Mouse (Mus musculus) hindbrain, postnatal 0 days (tissue): ENCODE measurements around the gene B4galnt1. TPM values are rescaled to one million over a fixed set of nuclear protein-coding genes. Genes with fewer than 3 reads are reported as not detected.

Experiments
- ATAC-seq: fragments of 200-750 bp; cut with Nextera tagmentation; 2 replicates; pipeline ENCODE4 v1.8.0; 2017; ENCODE audit warnings: mild to moderate bottlenecking, moderate TSS enrichment, moderate library complexity
- DNase-seq: peaks from one replicate; pipeline ENCODE4 v3.0.0-alpha.2; 2015; ENCODE audit warnings: low spot score
- H3K27ac ChIP-seq: fragments of 300-500 bp; sonication (generic); 2 replicates; pipeline ENCODE4 v1.5.1; 2014; ENCODE audit warnings: mild to moderate bottlenecking
- H3K27me3 ChIP-seq: fragments of 300-500 bp; sonication (generic); 2 replicates; pipeline ENCODE4 v1.6.1; 2014; ENCODE audit warnings: low read length, mixed read lengths; ENCODE audit not compliant: insufficient read depth
- H3K36me3 ChIP-seq: fragments of 300-500 bp; sonication (generic); 2 replicates; pipeline ENCODE4 v1.6.1; 2014; ENCODE audit warnings: low read length, mixed read lengths; ENCODE audit not compliant: insufficient read depth
- H3K4me1 ChIP-seq: fragments of 300-500 bp; sonication (generic); 2 replicates; pipeline ENCODE4 v1.6.1; 2014; ENCODE audit warnings: antibody characterized with exemption, low read length, mixed read lengths; ENCODE audit not compliant: insufficient read depth
- H3K4me2 ChIP-seq: fragments of 300-500 bp; sonication (generic); 2 replicates; pipeline ENCODE4 v1.6.1; 2014; ENCODE audit warnings: low read depth, mild to moderate bottlenecking, low read length, moderate library complexity, mixed read lengths
- H3K4me3 ChIP-seq: fragments of 300-500 bp; sonication (generic); 2 replicates; pipeline ENCODE4 v1.5.1; 2014; ENCODE audit warnings: low read length
- H3K9ac ChIP-seq: fragments of 300-500 bp; sonication (generic); replicated peaks from 2 replicates; pipeline ENCODE4 v1.6.1; 2014; ENCODE audit warnings: mild to moderate bottlenecking, low read length, moderate library complexity, mixed read lengths
- H3K9me3 ChIP-seq: fragments of 300-500 bp; sonication (generic); 2 replicates; pipeline ENCODE4 v1.6.1; 2016; ENCODE audit warnings: low read length, mixed read lengths
- CTCF ChIP-seq: IDR thresholded peaks from 2 replicates; pipeline ENCODE4 v1.5.1; 2016; ENCODE audit warnings: antibody characterized with exemption, control low read depth, low read depth
- WGBS: fragments of 180-500 bp; shearing (Covaris S2); extraction: QIAGEN DNeasy Blood & Tissue Kit; methylation state at CpG from one replicate; pipeline ENCODE4 v1.1.7; 2014; 5-methylcytosine and 5-hydroxymethylcytosine counted together
- polyA plus RNA-seq: library from polyadenylated mRNA; unstranded; fragments of >200 nt; fragmentation: Nextera tagmentation; extraction: Ambion mirVana; gene quantifications from 2 replicates; pipeline ENCODE4 v1.2.1, GENCODE M21; 2015
- total RNA-seq: library from RNA; depleted of rRNA; stranded (reverse); fragments of >200 nt; gene quantifications from 2 replicates; pipeline ENCODE4 v1.2.3, GENCODE M21; 2014

Gene B4galnt1
- total and polyA plus RNA-seq, 2 experiments from 2014 or later: 65.3 to 112 TPM

DNA sequence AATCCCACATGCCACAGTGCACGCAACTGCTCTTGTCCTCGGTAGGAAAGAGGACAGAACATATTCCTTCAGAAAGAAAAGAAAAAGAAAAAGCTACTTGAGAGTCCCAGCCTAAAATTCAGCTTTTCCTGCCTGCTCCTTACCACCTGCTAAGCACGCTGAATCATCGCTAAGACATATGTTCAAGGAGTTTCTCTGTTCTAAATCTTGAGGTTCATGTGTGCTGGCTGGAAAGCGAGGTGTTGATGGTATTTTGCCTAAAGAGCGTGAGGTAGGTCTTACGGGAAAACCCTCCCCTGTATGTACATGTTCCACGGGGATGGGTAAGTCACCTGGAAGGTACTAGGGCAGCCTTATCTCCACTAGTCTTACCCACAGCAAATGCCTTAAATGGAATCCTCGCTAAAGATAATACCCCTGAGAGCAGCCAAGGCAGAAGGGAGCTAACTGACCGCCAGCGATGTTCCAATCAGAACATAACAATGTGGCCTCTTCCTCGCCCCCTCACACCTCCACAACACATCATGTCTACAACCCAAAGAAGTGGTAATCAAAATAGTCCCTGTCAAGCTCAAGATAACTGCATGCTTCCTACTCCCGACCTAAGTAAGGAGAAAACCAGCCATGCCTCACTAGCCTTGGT lies 45.0 kb downstream of the B4galnt1 start:
- ATAC-seq (no peak), DNase-seq (no peak)
- H3K4me2 ChIP-seq: peak overlapping the region; percentile 83
- no peaks in the 10 kb centered on the region for H3K27me3 ChIP-seq
- no peak overlapping the region for H3K4me3 ChIP-seq
- WGBS: 87% methylated on average over 13 of the region's 13 CpGs
- H3K4me1 ChIP-seq: no peaks in the 10 kb centered on the region; the same call in 1 of the 2 replicates
- no peak overlapping the region for H3K27ac ChIP-seq
- H3K9ac ChIP-seq: 0 out of 2 replicates have a peak overlapping the region, but pooled peaks have one; percentile 87
- TF ChIP-seq CTCF: no peak
- H3K36me3 ChIP-seq: peaks cover 21% of the 10 kb centered on the region
- no peaks in the 10 kb centered on the region for H3K9me3 ChIP-seq

DNA sequence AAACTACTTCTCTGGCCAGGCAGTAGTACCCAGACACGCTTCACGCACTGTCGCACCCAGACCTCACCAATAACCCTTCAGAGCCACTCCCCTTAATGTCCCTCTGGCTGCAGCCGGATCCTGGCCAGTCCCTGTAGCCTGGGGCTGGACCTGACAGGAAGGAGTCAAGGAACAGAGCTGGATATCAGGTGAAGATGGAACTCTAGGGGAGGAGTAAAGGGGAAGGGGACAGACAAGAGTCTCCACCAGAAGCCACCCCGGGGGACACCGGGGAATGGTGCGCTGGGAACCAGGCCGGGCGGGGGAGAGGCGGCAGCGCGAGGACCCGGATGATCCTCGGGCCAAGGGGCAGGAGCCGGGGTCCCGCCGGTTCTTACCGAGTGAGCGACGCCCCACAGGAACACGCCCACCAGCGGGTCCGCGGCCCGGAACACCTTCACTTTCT lies 46.0 kb downstream of the B4galnt1 start:
- Histone ChIP-seq H3K27ac (peak overlapping the region; percentile 52), H3K9ac (peak overlapping the region; percentile 87), H3K36me3 (peaks cover 16% of the 10 kb centered on the region), H3K4me2 (peak overlapping the region; percentile 83), H3K27me3 (no peaks in the 10 kb centered on the region), H3K9me3 (no peaks in the 10 kb centered on the region), H3K4me1 (no peaks in the 10 kb centered on the region; the same call in 1 of the 2 replicates), H3K4me3 (peak overlapping the region; percentile 84)
- WGBS: under 1% methylated on average over 25 of the region's 25 CpGs
- ATAC-seq: peak; percentile 66
- DNase-seq: peak; percentile 32
- no peak for TF ChIP-seq CTCF

DNA sequence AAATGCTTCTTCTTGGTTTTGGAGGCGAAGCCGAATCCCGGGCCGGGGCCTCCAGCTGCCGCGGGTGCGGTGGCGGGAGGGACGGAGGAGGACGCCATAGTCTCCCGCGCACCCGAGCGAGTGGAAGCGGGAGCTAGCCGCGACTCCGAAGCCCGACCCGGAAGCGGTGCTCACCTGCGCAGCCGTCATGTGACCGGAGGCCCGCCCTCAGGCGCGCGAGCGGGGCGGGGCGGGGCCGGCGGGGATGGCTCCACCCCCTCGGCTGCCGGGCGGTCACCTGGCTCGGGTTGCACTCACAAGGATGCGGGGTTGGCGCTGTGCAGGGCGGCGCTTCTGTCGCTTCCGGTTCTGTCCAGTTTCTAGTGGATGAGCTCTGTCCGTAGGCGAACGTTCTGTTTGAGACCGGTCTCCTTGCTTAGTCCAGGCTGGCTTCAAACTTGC lies 46.4 kb downstream of the B4galnt1 start, which contains the start of gene Pip4k2c:
Gene Pip4k2c (minus strand): TSS at position 172 of the 441 bp plus-strand sequence.
- no peak for TF ChIP-seq CTCF
- H3K27me3 ChIP-seq: no peaks in the 10 kb centered on the region

DNA sequence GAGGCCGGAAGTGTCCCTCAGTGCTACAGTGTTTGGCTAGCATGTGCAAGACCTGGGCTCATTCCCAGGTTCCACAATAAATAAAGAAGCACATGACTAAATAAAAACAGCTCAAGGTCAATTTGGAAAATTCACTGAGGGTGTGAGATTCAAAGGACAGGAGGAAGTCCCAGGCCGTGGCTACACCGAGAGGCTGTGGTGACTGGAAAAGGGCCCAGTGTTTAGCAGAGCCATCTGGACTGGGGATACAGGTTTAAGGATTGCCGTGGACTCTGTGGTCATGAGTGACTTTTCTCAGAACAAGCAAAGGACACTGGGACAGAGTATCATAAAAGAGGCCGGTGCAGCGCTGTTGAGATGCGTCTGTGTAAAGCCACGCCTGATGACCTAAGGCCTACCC lies 48.2 kb downstream of the B4galnt1 start:
- 92% methylated on average over 8 of the region's 8 CpGs for WGBS
- H3K4me2 ChIP-seq: no peak overlapping the region
- no peaks in the 10 kb centered on the region for H3K27me3 ChIP-seq
- H3K9ac ChIP-seq: no peak overlapping the region
- H3K36me3 ChIP-seq: no peaks in the 10 kb centered on the region
- H3K9me3 ChIP-seq: no peaks in the 10 kb centered on the region
- TF ChIP-seq CTCF: no peak
- no peak overlapping the region for H3K4me3 ChIP-seq
- H3K27ac ChIP-seq: no peak overlapping the region
- DNase-seq: no peak
- H3K4me1 ChIP-seq: no peaks in the 10 kb centered on the region; the same call in 1 of the 2 replicates
- ATAC-seq: no peak

More for the DNA sequence above, 46.4 kb downstream of the B4galnt1 start, which contains the start of gene Pip4k2c:
- under 1% methylated on average over 47 of the region's 47 CpGs for WGBS
- Histone ChIP-seq H3K27ac (peak within 1 kb of the TSS; percentile 52), H3K36me3 (peaks cover 13% of the 10 kb centered on the region), H3K4me2 (peak within 1 kb of the TSS; percentile 83), H3K4me1 (no peaks in the 10 kb centered on the region; the same call in 1 of the 2 replicates), H3K9me3 (no peaks in the 10 kb centered on the region), H3K4me3 (peak within 1 kb of the TSS; percentile 84), H3K9ac (peak within 1 kb of the TSS; percentile 87)
- ATAC-seq: peak; percentile 95
- peak; percentile 89 for DNase-seq

DNA sequence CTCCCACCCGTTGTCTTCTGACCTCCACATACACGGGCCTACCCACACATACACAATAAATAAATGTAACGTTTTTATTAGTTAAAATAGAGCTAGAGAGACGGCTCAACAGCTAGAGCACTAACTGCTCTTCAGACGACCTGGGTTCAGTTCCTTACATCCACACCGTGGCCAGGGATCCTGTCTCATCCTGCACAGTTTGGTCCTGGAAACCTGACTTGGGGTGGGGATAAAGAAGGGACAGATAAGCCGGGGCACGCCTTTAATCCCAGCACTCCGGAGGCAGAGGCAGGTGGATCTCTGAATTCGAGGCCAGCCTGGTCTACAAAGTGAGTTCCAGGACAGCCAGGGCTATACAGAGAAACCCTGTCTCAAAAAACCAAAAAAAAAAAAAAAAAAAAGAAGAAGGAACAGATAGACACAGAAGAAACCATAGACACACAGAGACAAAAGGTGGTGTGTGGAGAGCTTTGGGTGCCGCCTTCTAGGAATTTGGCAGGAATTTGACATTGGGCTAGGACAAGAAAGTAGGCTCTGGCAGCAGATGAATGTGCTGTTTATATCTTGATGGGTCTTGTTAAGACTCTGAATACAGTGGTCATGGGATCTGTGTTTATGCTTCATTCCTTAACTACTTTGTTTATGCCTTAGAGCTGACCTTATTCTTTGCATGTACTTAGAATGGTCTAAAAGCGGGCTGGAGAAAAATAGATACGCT lies 48.8 kb downstream of the B4galnt1 start:
- Histone ChIP-seq H3K9ac (no peak overlapping the region), H3K27me3 (no peaks in the 10 kb centered on the region), H3K36me3 (no peaks in the 10 kb centered on the region), H3K27ac (no peak overlapping the region), H3K9me3 (no peaks in the 10 kb centered on the region), H3K4me3 (no peak overlapping the region), H3K4me1 (no peaks in the 10 kb centered on the region; the same call in 1 of the 2 replicates), H3K4me2 (no peak overlapping the region)
- no peak for ATAC-seq
- TF ChIP-seq CTCF: no peak
- 83% methylated on average over 13 of the region's 13 CpGs for WGBS
- no peak for DNase-seq

DNA sequence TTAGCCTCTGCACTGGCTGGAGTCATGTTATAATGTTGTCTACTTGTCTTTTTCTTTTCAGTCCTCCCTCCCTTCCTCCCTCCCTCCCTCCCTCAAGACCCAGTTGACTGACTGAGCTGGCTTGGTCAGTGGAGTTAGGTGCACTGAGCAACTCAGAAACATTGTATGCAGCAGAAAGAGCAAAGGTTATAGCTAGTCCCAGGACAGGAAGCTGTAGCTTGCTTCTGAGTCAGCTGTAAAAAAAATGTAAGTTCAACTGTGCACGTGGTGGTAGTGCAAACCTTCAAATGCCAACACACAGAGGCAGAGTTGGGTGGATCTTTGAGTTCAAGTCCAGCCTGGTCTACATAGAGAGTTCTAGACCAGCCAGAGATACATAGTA lies 49.4 kb downstream of the B4galnt1 start:
- Histone ChIP-seq H3K9ac (no peak overlapping the region), H3K4me3 (no peak overlapping the region), H3K36me3 (no peaks in the 10 kb centered on the region), H3K4me1 (no peaks in the 10 kb centered on the region; the same call in 1 of the 2 replicates), H3K9me3 (no peaks in the 10 kb centered on the region), H3K27ac (no peak overlapping the region), H3K27me3 (no peaks in the 10 kb centered on the region), H3K4me2 (no peak overlapping the region)
- WGBS: 50% methylated on average over 1 of the region's 1 CpGs
- no peak for ATAC-seq
- TF ChIP-seq CTCF: no peak
- DNase-seq: no peak

DNA sequence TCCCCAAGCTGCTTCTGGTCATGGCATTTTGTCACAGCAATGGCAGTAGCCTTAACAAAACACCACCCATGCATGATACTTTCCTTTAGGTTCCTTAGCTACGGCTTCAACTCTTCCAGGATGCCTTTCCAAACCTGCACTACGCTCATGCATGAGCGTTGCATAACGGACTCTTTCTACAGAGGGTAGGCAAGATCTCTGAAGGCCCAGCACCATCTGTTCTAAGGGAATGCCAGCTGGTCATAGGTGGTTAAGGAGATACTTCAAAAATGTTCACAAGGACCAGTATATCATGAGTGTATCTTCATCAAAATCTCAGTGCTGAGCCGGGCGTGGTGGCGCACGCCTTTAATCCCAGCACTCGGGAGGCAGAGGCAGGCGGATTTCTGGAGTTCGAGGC lies 51.4 kb downstream of the B4galnt1 start:
- Histone ChIP-seq H3K4me2 (no peak overlapping the region), H3K9ac (no peak overlapping the region), H3K9me3 (no peaks in the 10 kb centered on the region), H3K36me3 (no peaks in the 10 kb centered on the region), H3K4me3 (no peak overlapping the region), H3K27me3 (no peaks in the 10 kb centered on the region), H3K27ac (no peak overlapping the region), H3K4me1 (no peaks in the 10 kb centered on the region; the same call in 1 of the 2 replicates)
- no peak for ATAC-seq
- 94% methylated on average over 11 of the region's 11 CpGs for WGBS
- no peak for TF ChIP-seq CTCF
- DNase-seq: no peak
